Mouse (Mus musculus): ENCODE measurements around the gene Mgat4d. TPM values are rescaled to one million over a fixed set of nuclear protein-coding genes. Genes with fewer than 3 reads are reported as not detected.
"Not testable (repeated sequence)": the region's sequence is repeated elsewhere in the genome, so short reads cannot be mapped to it uniquely, and the experiment has no call there.

Gene Mgat4d
- polyA plus RNA-seq, 1 experiment = not detected

- Histone ChIP-seq H3K36me3 (ENCODE audit: control insufficient read depth) (peaks cover 10% of the 10 kb centered on the region), H3K27me3 (ENCODE audit: control insufficient read depth) (no peaks in the 10 kb centered on the region), H3K4me1 (ENCODE audit: control insufficient read depth) (peaks cover 76% of the 10 kb centered on the region), H3K9me3 (ENCODE audit: control insufficient read depth, low read length) (no peaks in the 10 kb centered on the region), H3K4me3 (replicated peaks) (no peak overlapping the region)
- no peak for TF ChIP-seq TAL1 (IDR thresholded peaks at IDR 0.05; ENCODE audit: low read length)
- no peak for TF ChIP-seq GATA1 (IDR thresholded peaks at IDR 0.05; ENCODE audit: low read length)
These were observed 78.0 kb downstream of the Mgat4d start for GRCm38 (mm10) chr8:83426104-83426759.

GRCm38 (mm10) chr8:83426949-83427348, 78.7 kb downstream of the Mgat4d start:
- no peaks in the 10 kb centered on the region for H3K27me3 ChIP-seq (ENCODE audit: control insufficient read depth)
- TF ChIP-seq TAL1 (IDR thresholded peaks at IDR 0.05; ENCODE audit: low read length) = no peak
- no peak for TF ChIP-seq GATA1 (IDR thresholded peaks at IDR 0.05; ENCODE audit: low read length)
- no peaks in the 10 kb centered on the region for H3K9me3 ChIP-seq (ENCODE audit: control insufficient read depth, low read length)
- peaks cover 69% of the 10 kb centered on the region for H3K4me1 ChIP-seq (ENCODE audit: control insufficient read depth)
- no peak overlapping the region for H3K4me3 ChIP-seq (replicated peaks)
- peaks cover 10% of the 10 kb centered on the region for H3K36me3 ChIP-seq (ENCODE audit: control insufficient read depth)

GRCm38 (mm10) chr8:83428621-83429020, 80.3 kb downstream of the Mgat4d start:
- H3K4me1 ChIP-seq (ENCODE audit: control insufficient read depth) = peaks cover 58% of the 10 kb centered on the region
- H3K4me3 ChIP-seq (replicated peaks) = peak overlapping the region; percentile 53
- H3K36me3 ChIP-seq (ENCODE audit: control insufficient read depth) = peaks cover 25% of the 10 kb centered on the region

GRCm38 (mm10) chr8:83429071-83429524, 80.8 kb downstream of the Mgat4d start:
- peak overlapping the region; percentile 53 for H3K4me3 ChIP-seq (replicated peaks)
- no peaks in the 10 kb centered on the region for H3K27me3 ChIP-seq (ENCODE audit: control insufficient read depth)

More at GRCm38 (mm10) chr8:83428621-83429020, 80.3 kb downstream of the Mgat4d start:
- not testable (repeated sequence) for H3K27me3 ChIP-seq (ENCODE audit: control insufficient read depth); H3K9me3 ChIP-seq (ENCODE audit: control insufficient read depth, low read length)

More at GRCm38 (mm10) chr8:83429071-83429524, 80.8 kb downstream of the Mgat4d start:
- Histone ChIP-seq H3K9me3 (ENCODE audit: control insufficient read depth, low read length) (no peaks in the 10 kb centered on the region), H3K36me3 (ENCODE audit: control insufficient read depth) (peaks cover 30% of the 10 kb centered on the region), H3K4me1 (ENCODE audit: control insufficient read depth) (peaks cover 54% of the 10 kb centered on the region)
- TF ChIP-seq GATA1 (IDR thresholded peaks at IDR 0.05; ENCODE audit: low read length) = no peak
- TF ChIP-seq TAL1 (IDR thresholded peaks at IDR 0.05; ENCODE audit: low read length) = peak; percentile 42; the same call in 2 of the 3 replicates

Other genes starting within 250 kb of the Mgat4d start
- not detected in 2 replicates for gene Tbc1d9, start 183.1 kb upstream of the Mgat4d start, polyA plus RNA-seq (2012)
- gene Gm10645, start 182.3 kb upstream of the Mgat4d start, polyA plus RNA-seq (2012) = 0.04 TPM in 1 of 2 replicates, not detected in the other
- gene Ucp1, start 58.1 kb upstream of the Mgat4d start, polyA plus RNA-seq (2012) = not detected in 2 replicates
- 0.02 TPM in 1 of 2 replicates, not detected in the other for gene Elmod2, start 16.0 kb upstream of the Mgat4d start, polyA plus RNA-seq (2012)
- not detected in 2 replicates for gene Clgn, start 41.4 kb downstream of the Mgat4d start, polyA plus RNA-seq (2012)
- 0.48 and 0.70 TPM in 2 replicates for gene Scoc, start 109.9 kb downstream of the Mgat4d start, polyA plus RNA-seq (2012)
- not detected in 2 replicates for gene Olfr370, start 187.3 kb downstream of the Mgat4d start, polyA plus RNA-seq (2012)
- gene Ndufb7, start 218.2 kb downstream of the Mgat4d start, polyA plus RNA-seq (2012) = 76.6 and 87.5 TPM in 2 replicates